Mouse (Mus musculus) MEL (cell line): ENCODE data around the gene Rora. TPM values are rescaled to one million over a fixed set of nuclear protein-coding genes. Genes with fewer than 3 reads are reported as not detected.

Experiments
- DNase-seq: peaks from one replicate; pipeline ENCODE4 v3.0.0; 2011; ENCODE audit warnings: low read depth, low spot score
- H3K27ac ChIP-seq: 2 replicates; pipeline ENCODE4 v1.5.1; 2012; ENCODE audit warnings: low read depth, mild to moderate bottlenecking, control low read depth, low read length, moderate library complexity; ENCODE audit not compliant: control insufficient read depth
- H3K27me3 ChIP-seq, 2 experiments: fragments of 150-350 bp in 1 of 2; sonication (generic) in 1 of 2; 2 replicates each; pipeline ENCODE4 v1.6.1; 2012; ENCODE audit warnings: low read length in 2 of 2, mild to moderate bottlenecking in 2 of 2, improper control_type of control experiment in 1 of 2, moderate library complexity in 1 of 2; ENCODE audit not compliant: insufficient read depth in 2 of 2, control insufficient read depth in 1 of 2
- H3K36me3 ChIP-seq, 2 experiments: 2 replicates each; pipeline ENCODE4 v1.6.1; 2012 to 2014; ENCODE audit warnings: low read length in 2 of 2, improper control_type of control experiment in 1 of 2, inconsistent platforms in 1 of 2, mild to moderate bottlenecking in 1 of 2; ENCODE audit not compliant: insufficient read depth in 2 of 2, control insufficient read depth in 1 of 2
- H3K4me1 ChIP-seq, 2 experiments: fragments of 150-350 bp in 1 of 2; sonication (generic) in 1 of 2; 2 replicates each; pipeline ENCODE4 v1.6.1; 2012; ENCODE audit warnings: low read length in 2 of 2, improper control_type of control experiment in 1 of 2, mild to moderate bottlenecking in 1 of 2; ENCODE audit not compliant: insufficient read depth in 2 of 2, control insufficient read depth in 1 of 2
- H3K4me3 ChIP-seq, 2 experiments: fragments of 150-350 bp in 1 of 2; sonication (generic) in 1 of 2; 2 replicates each; pipeline ENCODE4 v1.5.1; 2012; ENCODE audit warnings: low read depth in 2 of 2, low read length in 2 of 2, mild to moderate bottlenecking in 2 of 2, moderate library complexity in 2 of 2, control low read depth in 1 of 2, improper control_type of control experiment in 1 of 2; ENCODE audit not compliant: control insufficient read depth in 1 of 2, insufficient read depth in 1 of 2
- H3K79me2 ChIP-seq: 2 replicates; pipeline ENCODE4 v1.6.1; 2012; ENCODE audit warnings: mild to moderate bottlenecking, low read length, moderate library complexity; ENCODE audit not compliant: control insufficient read depth, poor library complexity, insufficient read depth
- H3K9ac ChIP-seq: 2 replicates; pipeline ENCODE4 v1.6.1; 2012; ENCODE audit warnings: low read depth, mild to moderate bottlenecking, control low read depth, low read length, moderate library complexity; ENCODE audit not compliant: control insufficient read depth, poor library complexity, severe bottlenecking
- H3K9me3 ChIP-seq: fragments of 150-350 bp; sonication (generic); replicated peaks from 2 replicates; pipeline ENCODE4 v1.6.1; 2012; ENCODE audit warnings: mild to moderate bottlenecking, low read length, improper control_type of control experiment, moderate library complexity; ENCODE audit not compliant: insufficient read depth
- CHD1 ChIP-seq: IDR thresholded peaks from 2 replicates; pipeline ENCODE4 v1.6.1; 2012; ENCODE audit warnings: low read depth, mild to moderate bottlenecking, inconsistent platforms, low read length, improper control_type of control experiment
- CHD2 ChIP-seq: IDR thresholded peaks from 2 replicates; pipeline ENCODE4 v1.6.1; 2011; ENCODE audit warnings: low read length, improper control_type of control experiment
- ELF1 ChIP-seq: IDR thresholded peaks from 2 replicates; pipeline ENCODE4 v1.6.1; 2014; ENCODE audit warnings: low read depth, mild to moderate bottlenecking, inconsistent platforms, low read length, improper control_type of control experiment, moderate library complexity
- EP300 ChIP-seq, 2 experiments: IDR thresholded peaks; 2 replicates each; pipeline ENCODE4 v1.6.1; 2011; ENCODE audit warnings: improper control_type of control experiment in 2 of 2, low read length in 2 of 2, low read depth in 1 of 2, mild to moderate bottlenecking in 1 of 2
- MAFK ChIP-seq: IDR thresholded peaks from 2 replicates; pipeline ENCODE4 v1.6.1; 2011; ENCODE audit warnings: low read depth, mild to moderate bottlenecking, low read length, improper control_type of control experiment, borderline replicate concordance
- MYC ChIP-seq: IDR thresholded peaks from 2 replicates; pipeline ENCODE4 v1.6.1; 2011; ENCODE audit warnings: low read depth, mild to moderate bottlenecking, low read length, improper control_type of control experiment, moderate library complexity
- NRF1 ChIP-seq: IDR thresholded peaks from 2 replicates; pipeline ENCODE4 v1.6.1; 2014; ENCODE audit warnings: low read depth, mild to moderate bottlenecking, inconsistent platforms, low read length, improper control_type of control experiment, moderate library complexity; ENCODE audit not compliant: poor library complexity, insufficient read depth, severe bottlenecking
- POLR2AphosphoS5 ChIP-seq: IDR thresholded peaks from 2 replicates; pipeline ENCODE4 v1.6.1; 2012; ENCODE audit warnings: low read depth, borderline replicate concordance, mild to moderate bottlenecking, inconsistent platforms, low read length, moderate library complexity, mixed read lengths
- RAD21 ChIP-seq: IDR thresholded peaks from 2 replicates; pipeline ENCODE4 v1.6.1; 2011; ENCODE audit warnings: mild to moderate bottlenecking, low read depth, low read length, improper control_type of control experiment
- TAL1 ChIP-seq: IDR thresholded peaks from 2 replicates; pipeline ENCODE4 v1.6.1; 2012; ENCODE audit warnings: mild to moderate bottlenecking, inconsistent platforms, low read length, moderate library complexity, mixed read lengths
- TCF12 ChIP-seq: IDR thresholded peaks from 2 replicates; pipeline ENCODE4 v1.6.1; 2014; ENCODE audit warnings: low read depth, mild to moderate bottlenecking, inconsistent platforms, low read length, improper control_type of control experiment, moderate library complexity
- UBTF ChIP-seq: IDR thresholded peaks from 2 replicates; pipeline ENCODE4 v1.6.1; 2012; ENCODE audit warnings: low read depth, mild to moderate bottlenecking, inconsistent platforms, low read length, improper control_type of control experiment, moderate library complexity, borderline replicate concordance; ENCODE audit not compliant: insufficient read depth
- ZKSCAN1 ChIP-seq: IDR thresholded peaks from 2 replicates; pipeline ENCODE4 v1.6.1; 2012; ENCODE audit warnings: low read depth, mild to moderate bottlenecking, inconsistent platforms, low read length, improper control_type of control experiment, moderate library complexity
- polyA plus RNA-seq, 2 experiments: library from polyadenylated mRNA; stranded (reverse) in 1 of 2; unstranded in 1 of 2; fragments of >175 nt in 1 of 2; fragments of >200 nt in 1 of 2; gene quantifications; 2 replicates each; pipeline versions ENCODE4 v1.2.1 to v1.2.4; 2012; ENCODE audit warnings: low replicate concordance in 2 of 2, low read depth in 1 of 2; ENCODE audit not compliant: insufficient read length in 2 of 2, insufficient read depth in 1 of 2, missing spikeins in 1 of 2
- total RNA-seq: library from RNA; depleted of rRNA; stranded (reverse); fragments of 300-350 nt; gene quantifications from 2 replicates; pipeline ENCODE4 v1.2.3, GENCODE M21; 2012

Gene Rora
- total and polyA plus RNA-seq, 3 experiments, result not detected

- DNase-seq, result no peak
- TF ChIP-seq TCF12 (no peak), POLR2AphosphoS5 (no peak), NRF1 (no peak), UBTF (no peak), CHD2 (no peak)
- H3K27ac ChIP-seq, result no peak overlapping the region
- no peaks in the 10 kb centered on the region for H3K36me3 ChIP-seq
- no peaks in the 10 kb centered on the region for H3K79me2 ChIP-seq
- no peak overlapping the region for H3K9ac ChIP-seq
- H3K4me3 ChIP-seq, result no peak overlapping the region
- no peaks in the 10 kb centered on the region for H3K27me3 ChIP-seq
- H3K9me3 ChIP-seq, result no peaks in the 10 kb centered on the region
- H3K4me1 ChIP-seq, result no peaks in the 10 kb centered on the region
These were observed 2.6 kb downstream of the Rora start for GRCm38 (mm10) chr9:68656076-68656795.

GRCm38 (mm10) chr9:68656796-68657130 is 3.2 kb downstream of the Rora start:
- H3K27me3 ChIP-seq, result no peaks in the 10 kb centered on the region
- no peaks in the 10 kb centered on the region for H3K79me2 ChIP-seq
- DNase-seq, result no peak
- H3K4me3 ChIP-seq, result no peak overlapping the region
- H3K4me1 ChIP-seq, result no peaks in the 10 kb centered on the region
- TF ChIP-seq POLR2AphosphoS5 (no peak), MYC (no peak), RAD21 (no peak), CHD2 (no peak), EP300 (IDR thresholded peaks at IDR 0.05; ENCODE audit: low read depth in 1 of 2, low read length in 2 of 2) (no peak), CHD1 (no peak), ZKSCAN1 (no peak), TAL1 (no peak)
- no peaks in the 10 kb centered on the region for H3K36me3 ChIP-seq
- H3K9me3 ChIP-seq, result no peaks in the 10 kb centered on the region
- no peak overlapping the region for H3K9ac ChIP-seq
- no peak overlapping the region for H3K27ac ChIP-seq

GRCm38 (mm10) chr9:68670731-68671130 is 17.1 kb downstream of the Rora start:
- H3K27ac ChIP-seq, result no peak overlapping the region

More at GRCm38 (mm10) chr9:68670731-68671130, 17.1 kb downstream of the Rora start:
- H3K27me3 ChIP-seq, result no peaks in the 10 kb centered on the region
- H3K4me3 ChIP-seq, result no peak overlapping the region
- H3K79me2 ChIP-seq, result no peaks in the 10 kb centered on the region; the same call in 1 of the 2 replicates
- TF ChIP-seq MAFK (no peak), ELF1 (no peak)
- no peaks in the 10 kb centered on the region for H3K36me3 ChIP-seq
- no peaks in the 10 kb centered on the region for H3K4me1 ChIP-seq
- no peak for DNase-seq
- H3K9me3 ChIP-seq, result no peaks in the 10 kb centered on the region
- H3K9ac ChIP-seq, result no peak overlapping the region
